Mouse (Mus musculus): ENCODE measurements around the gene Ctnna3. TPM values are rescaled to one million over a fixed set of nuclear protein-coding genes. Genes with fewer than 3 reads are reported as not detected.

The Ctnna3 gene
- polyA plus RNA-seq, 1 experiment from 2014 or later = not detected

- Histone ChIP-seq H3K27ac (ENCODE audit: low read depth) (no peak overlapping the region), H3K4me1 (ENCODE audit: insufficient read depth) (no peaks in the 10 kb centered on the region), H3K9ac (replicated peaks) (no peak overlapping the region), H3K9me3 (ENCODE audit: low read length) (no peaks in the 10 kb centered on the region), H3K4me3 (ENCODE audit: low read depth, low read length) (no peak overlapping the region), H3K27me3 (ENCODE audit: insufficient read depth, low read length) (no peaks in the 10 kb centered on the region), H3K4me2 (ENCODE audit: low read depth, low read length) (no peak overlapping the region), H3K36me3 (replicated peaks; ENCODE audit: insufficient read depth, low read length) (no peaks in the 10 kb centered on the region)
- TF ChIP-seq EP300 (IDR thresholded peaks at IDR 0.05; ENCODE audit: low read depth) (no peak), CTCF (IDR thresholded peaks at IDR 0.05; ENCODE audit: low read depth) (no peak)
- DNase-seq (no peak), ATAC-seq (no peak)
- WGBS (ENCODE audit: insufficient replicate concordance) = 83% methylated on average over 1 of the region's 1 CpGs
Measured at GRCm38 (mm10) chr10:64836315-64836714, 1406.4 kb downstream of the Ctnna3 start.

- WGBS (ENCODE audit: insufficient replicate concordance) = 76% methylated on average over 2 of the region's 2 CpGs
- Histone ChIP-seq H3K4me2 (ENCODE audit: low read depth, low read length) (no peak overlapping the region), H3K4me1 (ENCODE audit: insufficient read depth) (no peaks in the 10 kb centered on the region), H3K4me3 (ENCODE audit: low read depth, low read length) (no peak overlapping the region), H3K36me3 (replicated peaks; ENCODE audit: insufficient read depth, low read length) (no peaks in the 10 kb centered on the region), H3K27me3 (ENCODE audit: insufficient read depth, low read length) (no peaks in the 10 kb centered on the region), H3K9ac (replicated peaks) (no peak overlapping the region), H3K27ac (ENCODE audit: low read depth) (no peak overlapping the region), H3K9me3 (ENCODE audit: low read length) (no peaks in the 10 kb centered on the region)
- DNase-seq (no peak), ATAC-seq (no peak)
- TF ChIP-seq EP300 (IDR thresholded peaks at IDR 0.05; ENCODE audit: low read depth) = no peak
- TF ChIP-seq CTCF (IDR thresholded peaks at IDR 0.05; ENCODE audit: low read depth) = no peak
Measured at GRCm38 (mm10) chr10:64861439-64861838, 1431.5 kb downstream of the Ctnna3 start.

- Histone ChIP-seq H3K27ac (ENCODE audit: low read depth) (no peak overlapping the region), H3K36me3 (replicated peaks; ENCODE audit: insufficient read depth, low read length) (no peaks in the 10 kb centered on the region), H3K4me2 (ENCODE audit: low read depth, low read length) (no peak overlapping the region), H3K9me3 (ENCODE audit: low read length) (no peaks in the 10 kb centered on the region), H3K4me1 (ENCODE audit: insufficient read depth) (no peaks in the 10 kb centered on the region), H3K27me3 (ENCODE audit: insufficient read depth, low read length) (no peaks in the 10 kb centered on the region), H3K4me3 (ENCODE audit: low read depth, low read length) (no peak overlapping the region), H3K9ac (replicated peaks) (no peak overlapping the region)
- TF ChIP-seq CTCF (IDR thresholded peaks at IDR 0.05; ENCODE audit: low read depth) = no peak
- no peak for TF ChIP-seq EP300 (IDR thresholded peaks at IDR 0.05; ENCODE audit: low read depth)
- no peak for DNase-seq
- no peak for ATAC-seq
- 58% methylated on average over 3 of the region's 3 CpGs for WGBS (ENCODE audit: insufficient replicate concordance)
Measured at GRCm38 (mm10) chr10:64870888-64871287, 1441.0 kb downstream of the Ctnna3 start.

DNA sequence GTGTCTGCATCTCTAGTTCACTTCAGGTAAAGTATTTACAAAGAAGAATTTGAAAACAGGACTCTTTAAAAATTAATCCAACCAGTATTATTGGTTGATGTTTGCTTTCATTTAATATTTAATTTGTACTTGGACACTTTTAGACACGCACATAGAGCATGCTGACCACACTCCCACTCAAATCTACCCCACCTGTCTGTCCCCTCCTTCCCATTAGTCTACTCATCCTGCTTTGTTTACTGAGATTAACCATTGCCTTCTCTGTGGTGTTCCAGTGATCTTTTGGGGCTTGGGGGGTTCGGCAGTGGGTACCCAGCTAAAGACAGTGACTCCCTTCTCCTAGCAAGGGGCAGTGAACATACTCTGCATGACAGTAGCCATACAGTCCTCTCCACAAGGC lies 1446.6 kb downstream of the Ctnna3 start:
- H3K27ac ChIP-seq (ENCODE audit: low read depth) = no peak overlapping the region
- H3K4me2 ChIP-seq (ENCODE audit: low read depth, low read length) = no peak overlapping the region
- no peak overlapping the region for H3K9ac ChIP-seq (replicated peaks)
- no peaks in the 10 kb centered on the region; the same call in 1 of the 2 replicates for H3K9me3 ChIP-seq (ENCODE audit: low read length)
- H3K27me3 ChIP-seq (ENCODE audit: insufficient read depth, low read length) = no peaks in the 10 kb centered on the region
- WGBS (ENCODE audit: insufficient replicate concordance) = 38% methylated on average over 2 of the region's 2 CpGs
- H3K4me3 ChIP-seq (ENCODE audit: low read depth, low read length) = no peak overlapping the region
- H3K4me1 ChIP-seq (ENCODE audit: insufficient read depth) = no peaks in the 10 kb centered on the region
- ATAC-seq (no peak), DNase-seq (no peak)
- no peaks in the 10 kb centered on the region for H3K36me3 ChIP-seq (replicated peaks; ENCODE audit: insufficient read depth, low read length)
- no peak for TF ChIP-seq EP300 (IDR thresholded peaks at IDR 0.05; ENCODE audit: low read depth)
- TF ChIP-seq CTCF (IDR thresholded peaks at IDR 0.05; ENCODE audit: low read depth) = no peak

- DNase-seq = no peak
- no peak overlapping the region for H3K4me3 ChIP-seq (ENCODE audit: low read depth, low read length)
- WGBS (ENCODE audit: insufficient replicate concordance) = 70% methylated on average over 3 of the region's 3 CpGs
Measured at GRCm38 (mm10) chr10:64879860-64880259, 1450.0 kb downstream of the Ctnna3 start.

GRCm38 (mm10) chr10:64886946-64887345 lies 1457.0 kb downstream of the Ctnna3 start:
- Histone ChIP-seq H3K4me2 (ENCODE audit: low read depth, low read length) (no peak overlapping the region), H3K9me3 (ENCODE audit: low read length) (no peaks in the 10 kb centered on the region), H3K4me1 (ENCODE audit: insufficient read depth) (no peaks in the 10 kb centered on the region), H3K36me3 (replicated peaks; ENCODE audit: insufficient read depth, low read length) (no peaks in the 10 kb centered on the region), H3K27me3 (ENCODE audit: insufficient read depth, low read length) (no peaks in the 10 kb centered on the region), H3K9ac (replicated peaks) (no peak overlapping the region), H3K4me3 (ENCODE audit: low read depth, low read length) (no peak overlapping the region), H3K27ac (ENCODE audit: low read depth) (no peak overlapping the region)
- TF ChIP-seq EP300 (IDR thresholded peaks at IDR 0.05; ENCODE audit: low read depth) (no peak), CTCF (IDR thresholded peaks at IDR 0.05; ENCODE audit: low read depth) (no peak)
- WGBS (ENCODE audit: insufficient replicate concordance) = 87% methylated on average over 9 of the region's 9 CpGs
- no peak for DNase-seq
- no peak for ATAC-seq

More at GRCm38 (mm10) chr10:64879860-64880259, 1450.0 kb downstream of the Ctnna3 start:
- no peak for TF ChIP-seq EP300 (IDR thresholded peaks at IDR 0.05; ENCODE audit: low read depth)
- no peak for TF ChIP-seq CTCF (IDR thresholded peaks at IDR 0.05; ENCODE audit: low read depth)
- no peak overlapping the region for H3K9ac ChIP-seq (replicated peaks)
- no peaks in the 10 kb centered on the region for H3K27me3 ChIP-seq (ENCODE audit: insufficient read depth, low read length)
- ATAC-seq = no peak
- no peaks in the 10 kb centered on the region; the same call in 1 of the 2 replicates for H3K9me3 ChIP-seq (ENCODE audit: low read length)
- no peaks in the 10 kb centered on the region for H3K36me3 ChIP-seq (replicated peaks; ENCODE audit: insufficient read depth, low read length)
- H3K4me1 ChIP-seq (ENCODE audit: insufficient read depth) = no peaks in the 10 kb centered on the region
- H3K27ac ChIP-seq (ENCODE audit: low read depth) = no peak overlapping the region
- H3K4me2 ChIP-seq (ENCODE audit: low read depth, low read length) = no peak overlapping the region

DNA sequence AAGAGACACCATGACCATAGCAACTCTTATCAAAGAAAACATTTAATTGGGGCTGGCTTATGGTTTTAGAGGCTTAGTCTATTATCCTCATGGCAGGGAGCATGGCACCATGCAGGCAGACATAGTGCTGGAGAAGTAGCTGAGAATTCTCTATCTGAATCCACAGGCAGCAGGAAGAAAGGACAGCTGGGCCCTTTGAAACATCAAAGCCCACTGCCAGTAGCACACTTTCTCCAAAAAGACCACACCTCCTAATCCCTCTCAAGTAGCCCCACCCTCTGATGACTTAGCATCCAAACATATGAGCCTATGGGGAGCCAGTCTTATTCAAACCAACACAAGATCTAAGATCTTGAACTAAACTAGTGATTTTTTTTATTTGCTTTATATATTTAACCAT lies 1462.6 kb downstream of the Ctnna3 start:
- Histone ChIP-seq H3K9me3 (ENCODE audit: low read length) (no peaks in the 10 kb centered on the region), H3K9ac (replicated peaks) (no peak overlapping the region), H3K4me2 (ENCODE audit: low read depth, low read length) (no peak overlapping the region), H3K36me3 (replicated peaks; ENCODE audit: insufficient read depth, low read length) (no peaks in the 10 kb centered on the region), H3K27me3 (ENCODE audit: insufficient read depth, low read length) (no peaks in the 10 kb centered on the region), H3K4me1 (ENCODE audit: insufficient read depth) (no peaks in the 10 kb centered on the region), H3K27ac (ENCODE audit: low read depth) (no peak overlapping the region), H3K4me3 (ENCODE audit: low read depth, low read length) (no peak overlapping the region)
- DNase-seq (no peak), ATAC-seq (no peak)
- TF ChIP-seq EP300 (IDR thresholded peaks at IDR 0.05; ENCODE audit: low read depth) (no peak), CTCF (IDR thresholded peaks at IDR 0.05; ENCODE audit: low read depth) (no peak)

All from liver, postnatal 0 days (tissue).